In genomic region chr13:51834520-51834919, GRCm38 (mm10) we compare ENCODE assay signal across 15 mouse cellular contexts.
"Had no signal": no experiment of that assay in that cellular context is flagged by ENCODE, and none has a peak within 500 bp of the region (broad histone marks: within the 10 kb centered on the region; RNA-seq: fewer than 3 reads in every experiment).

No protein-coding gene starts in this region.

- H3K9ac ChIP-seq: intestine, embryonic 15.5 days; lung, embryonic 15.5 days; neural tube, embryonic 12.5 days; neural tube, embryonic 15.5 days had no signal

- H3K36me3 ChIP-seq: intestine, embryonic 15.5 days; lung, embryonic 15.5 days; neural tube, embryonic 12.5 days; neural tube, embryonic 15.5 days had no signal

- H3K27me3 ChIP-seq: intestine, embryonic 15.5 days had no signal

- H3K9me3 ChIP-seq: intestine, embryonic 15.5 days; lung, embryonic 15.5 days; neural tube, embryonic 12.5 days; neural tube, embryonic 15.5 days had no signal

- H3K4me2 ChIP-seq: intestine, embryonic 15.5 days; lung, embryonic 15.5 days; midbrain, embryonic 11.5 days; neural tube, embryonic 12.5 days; neural tube, embryonic 15.5 days had no signal

- DNase-seq: layer of hippocampus, adult 9-11 months; lung, adult 18-20 months; midbrain, embryonic 14.5 days; right cerebral cortex, adult 18-20 months; right cerebral cortex, postnatal 14 days; right cerebral cortex, postnatal 4 days had no signal

- H3K4me3 ChIP-seq: intestine, embryonic 15.5 days; layer of hippocampus, adult 2 months; left cerebral cortex, adult 2 months; lung, embryonic 15.5 days; neural tube, embryonic 12.5 days; neural tube, embryonic 15.5 days had no signal

- H3K27ac ChIP-seq: intestine, embryonic 15.5 days; kidney, postnatal 0 days; layer of hippocampus, adult 2 months; left cerebral cortex, adult 2 months; lung, embryonic 15.5 days; neural tube, embryonic 12.5 days; neural tube, embryonic 15.5 days; stomach, postnatal 0 days had no signal
